Mouse (Mus musculus) cortical plate, adult 2 months (tissue): Measurements from ENCODE around the gene Dlg2.

ENCODE experiments used
- CTCF ChIP-seq: fragments of 200-500 bp; IDR thresholded peaks from 2 replicates; pipeline ENCODE4 v1.5.1; 2011; ENCODE audit warnings: mild to moderate bottlenecking, control low read depth, low read length; ENCODE audit not compliant: insufficient read depth; ENCODE audit errors: extremely low read depth
- POLR2A ChIP-seq: fragments of 200-500 bp; IDR thresholded peaks from 2 replicates; pipeline ENCODE4 v1.6.1; 2011; ENCODE audit warnings: mild to moderate bottlenecking, low read length, control low read depth; ENCODE audit not compliant: insufficient read depth; ENCODE audit errors: extremely low read depth

DNA sequence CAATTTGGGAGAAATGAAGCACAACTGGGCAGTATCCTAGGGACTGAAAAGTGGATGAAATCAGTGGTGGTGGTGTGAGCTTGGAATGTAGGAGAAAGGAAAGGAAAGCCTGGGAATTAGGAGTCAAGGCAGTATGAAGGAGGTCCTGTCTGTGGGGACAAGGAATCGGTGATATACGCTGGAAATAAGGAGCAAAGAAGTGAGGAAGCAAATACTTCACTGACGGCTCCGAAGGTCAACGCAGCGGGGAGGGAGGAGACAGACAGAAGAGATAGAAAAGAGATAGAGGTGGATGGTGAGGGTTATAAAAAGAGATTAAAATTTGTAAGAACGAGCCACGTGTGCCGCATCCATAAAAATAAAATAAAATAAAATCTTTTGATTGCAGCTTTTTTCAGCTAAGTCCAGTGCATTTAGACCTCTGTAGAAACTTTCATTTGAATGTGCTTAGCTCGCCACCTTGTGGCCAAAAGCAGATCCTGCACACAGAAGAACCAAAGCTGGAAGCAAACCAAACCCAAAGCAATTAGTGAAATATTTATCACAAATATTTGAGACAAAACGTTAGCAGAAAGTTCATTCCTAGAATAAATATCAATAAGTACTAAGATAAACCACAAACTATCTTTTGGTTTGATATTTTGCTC is 955.2 kb downstream of the Dlg2 start:
- TF ChIP-seq CTCF (peak; percentile 79), POLR2A (no peak)
